Mouse (Mus musculus) lung, postnatal 10 days (tissue): Measurements from ENCODE around the gene Fam129a.
"Not testable (repeated sequence)": the region's sequence is repeated elsewhere in the genome, so short reads cannot be mapped to it uniquely, and the experiment has no call there.

ENCODE experiments used
- DNase-seq: peaks from one replicate; pipeline ENCODE4 v3.0.0; 2021

Fam129a gene

GRCm38 (mm10) chr1:151705723-151706396 lies 134.9 kb downstream of the Fam129a start:
- peak; percentile 92 for DNase-seq

DNA sequence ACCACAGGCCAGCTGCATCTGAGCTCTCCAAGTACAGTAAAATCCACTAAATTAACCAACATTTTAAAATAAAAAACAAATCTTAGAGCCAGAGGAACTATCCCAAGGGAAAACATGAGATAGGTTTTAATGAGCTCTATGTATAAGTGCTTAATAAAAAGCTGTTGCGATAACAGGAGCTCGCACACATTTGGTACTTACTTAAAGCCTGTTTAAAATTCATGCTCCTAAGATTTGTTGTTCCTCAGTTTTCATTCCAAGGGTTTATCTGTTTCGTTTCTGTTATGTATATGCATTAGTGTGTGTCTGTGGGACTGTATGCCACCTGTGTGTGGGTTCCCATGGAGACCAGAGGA lies 135.4 kb downstream of the Fam129a start:
- DNase-seq, result no peak

- DNase-seq, result peak; percentile 82
Observed at GRCm38 (mm10) chr1:151708966-151709733, 138.2 kb downstream of the Fam129a start.

GRCm38 (mm10) chr1:151709734-151710022 lies 138.7 kb downstream of the Fam129a start:
- no peak for DNase-seq

DNA sequence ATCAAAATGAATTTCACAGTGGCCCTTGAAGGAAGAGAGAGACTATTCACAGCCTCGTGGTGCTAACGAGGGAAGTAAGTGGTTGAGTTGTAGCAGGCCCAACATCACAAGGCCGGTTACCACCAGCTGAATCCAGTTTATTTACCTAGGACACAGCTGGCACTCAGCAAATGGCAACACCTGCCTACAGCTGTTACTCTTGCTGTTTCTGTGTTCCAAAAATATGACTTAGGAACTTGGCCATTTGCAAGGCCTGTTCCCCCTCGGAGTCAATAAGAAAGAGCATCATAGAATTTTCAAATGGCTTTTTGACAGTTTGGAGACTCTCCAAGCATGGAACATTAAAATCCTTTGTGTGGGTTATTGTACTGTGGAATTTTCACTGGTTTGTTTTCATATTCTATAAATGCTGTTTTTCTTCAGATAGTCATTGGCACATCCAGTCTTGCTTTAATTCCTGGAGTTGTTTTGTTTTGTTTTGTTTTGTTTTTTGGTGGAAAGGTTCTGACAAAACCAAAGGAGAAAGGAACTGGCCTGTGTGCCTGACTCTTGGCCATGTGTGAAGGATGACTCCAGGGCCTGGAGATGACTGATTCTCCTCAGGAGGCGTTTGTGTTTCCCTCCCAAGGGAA lies 139.6 kb downstream of the Fam129a start:
- DNase-seq, result peak; percentile 36

DNA sequence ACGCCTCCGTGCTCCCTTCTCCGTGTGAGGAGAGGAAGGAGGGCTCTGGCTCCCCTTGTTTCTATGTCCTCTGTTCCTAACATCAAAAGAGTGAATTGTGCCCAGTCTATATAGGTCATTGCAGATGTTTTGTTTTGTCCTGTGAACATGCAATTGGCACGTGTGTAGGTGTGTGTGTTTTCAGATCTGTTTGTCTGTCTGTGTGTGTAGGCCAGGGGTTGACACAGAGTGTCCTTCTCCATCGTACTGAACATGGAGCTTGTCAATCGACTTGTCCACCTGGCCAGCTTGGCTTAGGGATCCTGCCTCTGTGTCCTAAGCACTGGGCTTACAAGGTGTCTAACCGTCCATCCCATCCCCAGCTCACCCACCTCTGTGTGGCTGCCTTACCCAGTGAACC lies 140.1 kb downstream of the Fam129a start:
- DNase-seq, result no peak

- no peak for DNase-seq
Observed at GRCm38 (mm10) chr1:151712664-151713063, 141.7 kb downstream of the Fam129a start.

GRCm38 (mm10) chr1:151713622-151714021 lies 142.6 kb downstream of the Fam129a start:
- no peak for DNase-seq

DNA sequence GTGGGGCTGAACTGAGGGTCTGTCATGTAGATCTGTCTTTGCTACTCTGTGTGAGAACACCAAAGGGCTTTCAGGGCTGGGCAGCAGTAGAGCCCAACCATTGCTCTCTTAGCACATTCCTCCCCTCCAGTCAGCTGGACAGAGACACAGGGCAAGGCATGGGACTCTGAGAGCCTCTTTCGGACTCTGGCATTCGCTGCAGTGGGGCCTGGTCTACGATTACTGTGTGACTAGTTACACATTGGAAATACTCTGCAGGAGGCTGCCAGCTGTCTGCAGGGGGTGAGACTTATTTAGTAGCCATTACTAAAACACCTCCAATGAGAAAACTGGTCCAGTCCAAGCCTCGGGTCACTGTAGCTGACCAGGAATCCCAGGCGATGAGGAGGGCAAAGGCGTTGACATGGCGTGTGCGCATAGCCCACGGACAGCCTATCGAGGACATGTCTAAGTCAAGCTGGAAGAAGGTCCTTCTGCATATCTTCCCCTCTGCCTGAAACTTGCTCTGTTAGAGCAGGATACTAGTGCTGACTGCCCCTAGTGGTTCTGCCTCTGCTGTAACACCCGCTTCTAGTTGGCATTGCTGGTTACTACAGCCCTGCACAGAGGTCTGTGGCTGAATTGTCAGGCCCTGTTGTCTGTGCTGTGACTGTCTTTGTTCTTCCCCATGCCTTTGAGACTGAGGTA lies 145.2 kb downstream of the Fam129a start:
- DNase-seq, result no peak

GRCm38 (mm10) chr1:151717624-151718023 lies 146.6 kb downstream of the Fam129a start:
- no peak for DNase-seq

GRCm38 (mm10) chr1:151718575-151718974 lies 147.6 kb downstream of the Fam129a start:
- DNase-seq, result no peak

DNA sequence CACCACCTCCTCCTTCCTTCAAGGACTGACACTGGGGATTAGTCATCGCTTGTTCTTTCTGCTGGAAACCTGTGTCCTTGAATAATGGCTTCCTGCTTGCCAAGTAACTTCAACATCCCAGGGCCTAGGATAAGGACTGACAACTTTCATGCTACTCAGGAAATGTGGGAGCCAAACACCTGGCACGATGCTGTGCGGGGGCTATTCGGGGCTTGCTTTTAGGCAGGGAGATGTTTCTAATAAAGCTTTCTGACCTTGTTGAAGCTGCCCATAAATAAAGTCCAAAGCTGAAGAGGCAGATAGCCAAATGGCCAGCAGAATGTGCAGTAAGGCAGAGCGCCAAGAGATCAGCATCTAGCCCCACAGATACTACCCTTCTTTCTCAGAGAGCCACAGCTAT lies 148.9 kb downstream of the Fam129a start:
- DNase-seq, result no peak

DNA sequence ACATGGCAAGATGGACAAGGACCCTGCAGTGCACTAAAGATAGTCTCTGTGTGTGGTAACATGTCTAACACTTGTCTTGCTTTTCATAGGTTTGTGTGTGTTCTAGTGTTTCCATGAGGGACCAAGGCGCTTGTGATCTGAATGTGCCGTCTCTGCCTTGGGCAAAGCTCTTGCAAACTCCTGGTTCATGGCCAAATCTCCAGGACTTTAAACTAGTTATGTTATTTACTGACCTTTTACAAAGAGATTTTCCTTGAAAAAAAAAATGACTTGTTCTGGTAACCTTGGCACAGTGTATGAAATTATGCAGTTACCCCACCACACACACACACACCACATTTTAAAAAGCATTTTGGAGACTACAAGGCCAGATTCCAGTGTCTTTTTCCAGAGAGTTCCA lies 149.6 kb downstream of the Fam129a start:
- no peak for DNase-seq

GRCm38 (mm10) chr1:151721357-151721983 lies 150.5 kb downstream of the Fam129a start:
- DNase-seq, result no peak

DNA sequence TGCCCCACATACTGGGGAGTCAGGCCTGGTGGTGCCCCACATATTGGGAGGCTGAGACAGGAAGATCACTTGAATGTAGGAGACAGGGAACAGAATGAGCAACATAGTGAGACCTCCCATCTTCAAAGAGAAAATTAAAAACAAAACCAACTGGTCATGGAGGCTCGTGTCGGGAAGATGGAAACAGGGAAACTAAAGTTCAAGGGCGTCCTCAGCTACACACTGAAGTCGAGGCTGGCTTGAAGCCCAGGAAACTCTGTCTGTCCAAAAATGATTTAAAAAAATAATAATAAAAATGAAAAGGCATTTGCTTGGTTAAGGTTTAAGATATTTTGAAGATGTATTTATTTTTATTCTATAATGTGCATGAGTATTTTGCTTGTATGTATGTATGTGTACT lies 152.8 kb downstream of the Fam129a start:
- DNase-seq, result no peak

GRCm38 (mm10) chr1:151725590-151725989 lies 154.6 kb downstream of the Fam129a start:
- DNase-seq, result no peak

GRCm38 (mm10) chr1:151726358-151726757 lies 155.4 kb downstream of the Fam129a start:
- no peak for DNase-seq

DNA sequence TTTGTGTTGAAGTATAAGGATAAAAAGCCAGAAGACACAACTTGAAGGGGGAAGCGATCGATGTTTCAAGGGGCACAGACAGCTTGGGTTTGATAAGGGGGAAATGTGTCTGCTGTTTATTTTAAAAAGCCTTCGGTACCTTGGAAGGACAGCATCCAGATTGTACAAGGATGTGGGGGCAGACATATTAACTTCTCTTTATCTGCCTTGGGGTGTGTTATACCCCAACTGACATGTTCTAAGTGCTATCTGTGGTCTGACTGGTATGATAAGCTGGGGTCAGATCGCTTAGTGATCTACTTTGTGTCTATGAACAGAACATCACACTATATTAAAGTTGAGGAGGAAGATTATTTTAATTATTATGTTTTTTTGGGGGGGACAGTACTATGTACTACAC lies 157.2 kb downstream of the Fam129a start:
- no peak for DNase-seq

DNA sequence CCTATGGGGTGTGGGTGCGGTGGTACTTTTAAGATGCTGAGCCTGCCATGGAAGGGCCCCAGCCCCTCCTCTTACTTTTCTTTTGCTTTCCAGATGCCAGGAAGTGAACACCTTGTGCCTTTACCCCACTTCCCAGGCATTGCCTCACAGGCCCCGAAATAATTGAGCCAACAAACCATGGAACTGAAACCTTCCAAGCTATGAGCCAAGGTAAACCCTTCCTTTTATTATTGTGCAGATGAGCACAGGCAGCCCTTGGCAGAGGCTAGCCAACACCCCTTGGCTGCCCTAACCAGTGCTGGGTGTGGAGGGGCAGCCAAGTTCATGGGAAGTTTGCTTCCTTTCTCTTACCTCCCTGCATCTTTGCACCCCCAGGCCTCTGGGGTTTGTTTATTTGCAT lies 166.2 kb downstream of the Fam129a start:
- no peak for DNase-seq

- DNase-seq, result no peak
Observed at GRCm38 (mm10) chr1:151741199-151741621, 170.2 kb downstream of the Fam129a start.

- not testable (repeated sequence) for DNase-seq
Observed at GRCm38 (mm10) chr1:151749894-151750293, 178.9 kb downstream of the Fam129a start.

DNA sequence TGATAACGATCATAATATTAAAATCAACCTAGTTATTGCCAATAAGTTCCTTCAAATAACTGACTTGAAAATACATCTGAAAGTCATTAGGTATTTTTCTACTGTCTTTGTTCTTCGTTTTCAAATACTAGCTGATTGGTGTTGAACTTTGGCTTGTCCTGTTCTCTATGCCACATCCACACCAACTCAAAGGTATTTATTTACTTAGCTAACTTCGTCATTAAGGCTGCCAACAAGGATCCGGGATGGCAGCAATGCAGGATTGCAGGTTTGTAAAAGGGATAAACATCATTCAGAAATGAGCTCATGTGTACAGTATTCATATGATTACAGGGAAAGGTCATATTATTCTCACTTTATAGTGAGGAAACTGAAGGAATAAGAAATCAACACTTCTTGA lies 182.0 kb downstream of the Fam129a start:
- DNase-seq, result no peak

DNA sequence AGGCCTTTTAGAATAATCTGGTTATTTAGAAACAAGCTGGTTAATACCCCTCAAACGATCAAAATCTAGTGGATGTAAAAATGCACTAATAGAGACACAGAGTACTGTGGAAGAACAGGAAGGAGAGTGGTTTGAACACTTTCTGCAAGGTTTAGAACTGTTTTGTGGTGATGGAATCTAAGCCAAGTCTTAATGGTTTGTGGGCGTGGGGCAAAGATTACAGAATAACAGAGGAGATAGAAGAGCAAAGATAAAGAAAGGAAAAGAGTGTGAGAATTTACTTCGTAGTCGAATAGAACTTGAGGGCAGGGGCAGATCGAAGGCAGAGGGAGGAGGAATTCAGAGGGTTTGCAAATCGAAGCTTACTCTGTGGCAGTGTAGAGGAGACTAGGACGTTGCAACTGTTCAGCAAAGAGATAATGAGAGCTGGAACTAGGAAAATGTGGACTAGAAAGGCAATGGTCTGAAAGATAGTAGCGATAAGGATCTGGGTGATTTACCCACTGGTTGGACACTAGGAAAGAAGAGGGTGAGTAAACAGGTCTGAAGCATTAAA lies 182.5 kb downstream of the Fam129a start:
- DNase-seq, result no peak
